Mouse (Mus musculus) embryonic facial prominence, embryonic 12.5 days (tissue): ENCODE measurements around the gene Mgll. TPM values are rescaled to one million over a fixed set of nuclear protein-coding genes. Genes with fewer than 3 reads are reported as not detected.
A peak's percentile ranks its signal among the peaks of the same experiment; 100 is the strongest.

ENCODE experiments used
- ATAC-seq: fragments of 200-750 bp; cut with Nextera tagmentation; 2 replicates; pipeline ENCODE4 v1.8.0; 2017; ENCODE audit not compliant: insufficient number of reproducible peaks, insufficient read depth, low FRiP score, low TSS enrichment
- H3K27ac ChIP-seq: fragments of 300-500 bp; sonication (generic); 2 replicates; pipeline ENCODE4 v1.5.1; 2016; ENCODE audit warnings: mild to moderate bottlenecking
- H3K27me3 ChIP-seq: fragments of 300-500 bp; sonication (generic); 2 replicates; pipeline ENCODE4 v1.6.1; 2016; ENCODE audit warnings: mild to moderate bottlenecking, moderate library complexity
- H3K36me3 ChIP-seq: fragments of 300-500 bp; sonication (generic); 2 replicates; pipeline ENCODE4 v1.6.1; 2016; ENCODE audit warnings: mild to moderate bottlenecking
- H3K4me1 ChIP-seq: fragments of 300-500 bp; sonication (generic); 2 replicates; pipeline ENCODE4 v1.6.1; 2016
- H3K4me2 ChIP-seq: fragments of 300-500 bp; sonication (generic); replicated peaks from 2 replicates; pipeline ENCODE4 v1.6.1; 2016; ENCODE audit warnings: mild to moderate bottlenecking, moderate library complexity
- H3K4me3 ChIP-seq: fragments of 300-500 bp; sonication (generic); 2 replicates; pipeline ENCODE4 v1.5.1; 2016; ENCODE audit warnings: mild to moderate bottlenecking
- H3K9ac ChIP-seq: fragments of 300-500 bp; sonication (generic); 2 replicates; pipeline ENCODE4 v1.6.1; 2016; ENCODE audit warnings: mild to moderate bottlenecking, moderate library complexity
- H3K9me3 ChIP-seq: fragments of 300-500 bp; sonication (generic); 2 replicates; pipeline ENCODE4 v1.6.1; 2016; ENCODE audit warnings: mild to moderate bottlenecking, moderate library complexity
- WGBS: fragments of 180-500 bp; shearing (Covaris S2); methylation state at CpG from one replicate; pipeline ENCODE4 v1.1.7; 2016; 5-methylcytosine and 5-hydroxymethylcytosine counted together
- polyA plus RNA-seq: library from polyadenylated mRNA; unstranded; fragments of >200 nt; fragmentation: Nextera tagmentation; extraction: Ambion mirVana; gene quantifications from 2 replicates; pipeline ENCODE4 v1.2.1, GENCODE M21; 2016

Gene Mgll
- 8.0 and 8.4 TPM in 2 replicates for polyA plus RNA-seq

- Histone ChIP-seq H3K9ac (peak within 1 kb of the TSS; percentile 61), H3K27me3 (peaks cover 16% of the 10 kb centered on the region), H3K4me3 (peak within 1 kb of the TSS; percentile 77), H3K27ac (no peak within 1 kb of the TSS), H3K36me3 (no peaks in the 10 kb centered on the region), H3K4me1 (0 out of 2 replicates have a peak, but pooled peaks cover 3% of the 10 kb centered on the region), H3K9me3 (no peaks in the 10 kb centered on the region), H3K4me2 (peak within 1 kb of the TSS; percentile 96)
- WGBS: under 1% methylated on average over 105 of the region's 105 CpGs
- peak; percentile 75 for ATAC-seq
These were observed at the start of gene Mgll for GRCm38 (mm10) chr6:88724313-88725195. Mgll (plus strand) TSS chr6:88724412.

- Histone ChIP-seq H3K36me3 (no peaks in the 10 kb centered on the region), H3K27ac (no peak overlapping the region)
These were observed 48.4 kb upstream of the Mgll start for GRCm38 (mm10) chr6:88675815-88676214.

DNA sequence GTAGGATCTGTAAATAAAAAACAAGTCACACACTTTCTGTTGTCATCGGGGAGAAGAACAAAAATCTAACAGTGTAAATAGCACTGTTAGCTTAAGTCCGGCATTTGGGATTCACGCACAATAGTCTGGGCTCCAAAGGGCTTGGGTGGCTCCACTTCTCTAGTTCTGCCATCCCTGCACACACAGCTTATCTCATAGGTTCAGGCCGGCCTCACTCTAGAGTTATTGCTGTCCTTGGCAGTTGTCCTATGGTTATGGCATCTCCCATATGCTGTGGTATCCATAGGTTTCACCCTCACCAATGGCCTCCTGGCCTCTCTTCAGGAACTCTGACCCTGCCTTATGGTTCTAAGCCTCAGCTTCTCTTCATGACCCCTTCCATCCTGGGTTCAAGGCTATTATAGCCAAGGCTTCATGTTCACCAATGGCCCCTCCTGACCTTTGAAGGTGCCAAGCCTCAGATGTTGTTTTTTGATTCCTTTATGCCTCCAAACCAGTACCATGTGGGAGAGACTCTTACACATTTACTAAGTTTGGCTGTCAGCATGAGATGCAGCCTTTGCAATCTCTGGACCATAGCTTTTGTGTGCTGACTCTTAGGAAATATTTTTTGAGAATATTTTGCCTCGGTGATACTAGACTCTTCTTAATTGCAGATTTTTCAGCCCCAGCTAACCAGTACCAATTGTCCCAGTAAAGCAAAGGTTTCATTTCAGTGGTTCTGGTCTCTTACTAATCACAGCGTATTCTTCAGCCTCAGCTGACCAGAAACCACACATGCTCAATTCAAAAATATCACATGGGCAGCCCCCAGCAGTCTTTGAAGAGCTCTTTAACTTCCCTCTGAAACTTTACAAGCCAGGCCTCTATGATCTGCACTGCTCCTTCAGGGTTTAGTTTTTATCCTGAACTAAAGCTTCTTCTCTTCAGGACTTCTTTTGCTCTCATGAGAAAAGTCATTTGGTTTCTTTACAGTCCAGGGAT, 47.2 kb upstream of the Mgll start:
- H3K27ac ChIP-seq: no peak overlapping the region
- 81% methylated on average over 6 of the region's 6 CpGs for WGBS
- no peak overlapping the region for H3K9ac ChIP-seq
- H3K4me1 ChIP-seq: no peaks in the 10 kb centered on the region
- H3K9me3 ChIP-seq: no peaks in the 10 kb centered on the region
- H3K4me3 ChIP-seq: no peak overlapping the region
- H3K36me3 ChIP-seq: no peaks in the 10 kb centered on the region
- H3K27me3 ChIP-seq: no peaks in the 10 kb centered on the region
- no peak for ATAC-seq
- H3K4me2 ChIP-seq: no peak overlapping the region

More at GRCm38 (mm10) chr6:88675815-88676214, 48.4 kb upstream of the Mgll start:
- H3K4me3 ChIP-seq: no peak overlapping the region
- ATAC-seq: no peak
- no peak overlapping the region for H3K4me2 ChIP-seq
- WGBS: 83% methylated on average over 2 of the region's 2 CpGs
- H3K9me3 ChIP-seq: no peaks in the 10 kb centered on the region
- H3K27me3 ChIP-seq: no peaks in the 10 kb centered on the region
- H3K4me1 ChIP-seq: no peaks in the 10 kb centered on the region
- H3K9ac ChIP-seq: no peak overlapping the region

- 63% methylated on average over 2 of the region's 2 CpGs for WGBS
- no peak overlapping the region for H3K4me2 ChIP-seq
These were observed 46.5 kb upstream of the Mgll start for GRCm38 (mm10) chr6:88677738-88678137.

DNA sequence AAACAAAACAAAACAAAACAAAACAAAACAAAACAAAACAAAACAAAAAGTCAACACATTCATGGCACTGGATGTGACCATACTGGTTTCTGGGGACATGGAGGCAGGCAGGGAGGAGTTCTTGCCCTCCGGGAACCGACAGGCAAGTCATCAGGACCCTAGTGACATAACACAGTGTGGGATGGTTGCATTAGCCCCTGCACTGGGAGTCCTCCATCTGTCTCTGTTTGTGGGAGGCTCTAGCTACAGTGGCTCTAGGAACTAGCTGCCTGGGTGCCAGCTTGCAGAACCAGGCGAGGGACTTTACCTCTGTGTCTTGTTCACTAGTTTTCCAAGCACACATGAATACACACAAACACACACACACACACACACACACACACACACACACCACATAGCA, 43.2 kb upstream of the Mgll start:
- ATAC-seq: no peak
- Histone ChIP-seq H3K27me3 (no peaks in the 10 kb centered on the region), H3K4me3 (no peak overlapping the region), H3K9ac (no peak overlapping the region), H3K4me2 (no peak overlapping the region), H3K27ac (no peak overlapping the region), H3K9me3 (no peaks in the 10 kb centered on the region), H3K36me3 (no peaks in the 10 kb centered on the region), H3K4me1 (no peaks in the 10 kb centered on the region)
- 87% methylated on average over 3 of the region's 3 CpGs for WGBS

More at GRCm38 (mm10) chr6:88677738-88678137, 46.5 kb upstream of the Mgll start:
- ATAC-seq: no peak
- Histone ChIP-seq H3K27me3 (no peaks in the 10 kb centered on the region), H3K9ac (no peak overlapping the region), H3K4me1 (no peaks in the 10 kb centered on the region), H3K36me3 (no peaks in the 10 kb centered on the region), H3K4me3 (no peak overlapping the region), H3K27ac (no peak overlapping the region), H3K9me3 (no peaks in the 10 kb centered on the region)

GRCm38 (mm10) chr6:88683380-88684053, 40.7 kb upstream of the Mgll start:
- H3K4me2 ChIP-seq: no peak overlapping the region
- ATAC-seq: no peak
- H3K9ac ChIP-seq: no peak overlapping the region
- no peaks in the 10 kb centered on the region for H3K27me3 ChIP-seq
- H3K36me3 ChIP-seq: no peaks in the 10 kb centered on the region
- H3K4me1 ChIP-seq: no peaks in the 10 kb centered on the region
- H3K27ac ChIP-seq: no peak overlapping the region
- H3K9me3 ChIP-seq: no peaks in the 10 kb centered on the region
- 63% methylated on average over 7 of the region's 7 CpGs for WGBS
- no peak overlapping the region for H3K4me3 ChIP-seq

GRCm38 (mm10) chr6:88688171-88688570, 36.0 kb upstream of the Mgll start:
- Histone ChIP-seq H3K27ac (no peak overlapping the region), H3K36me3 (no peaks in the 10 kb centered on the region), H3K4me1 (no peaks in the 10 kb centered on the region), H3K27me3 (no peaks in the 10 kb centered on the region), H3K4me2 (no peak overlapping the region), H3K4me3 (no peak overlapping the region), H3K9me3 (no peaks in the 10 kb centered on the region), H3K9ac (no peak overlapping the region)
- ATAC-seq: no peak
- WGBS: 85% methylated on average over 11 of the region's 11 CpGs

DNA sequence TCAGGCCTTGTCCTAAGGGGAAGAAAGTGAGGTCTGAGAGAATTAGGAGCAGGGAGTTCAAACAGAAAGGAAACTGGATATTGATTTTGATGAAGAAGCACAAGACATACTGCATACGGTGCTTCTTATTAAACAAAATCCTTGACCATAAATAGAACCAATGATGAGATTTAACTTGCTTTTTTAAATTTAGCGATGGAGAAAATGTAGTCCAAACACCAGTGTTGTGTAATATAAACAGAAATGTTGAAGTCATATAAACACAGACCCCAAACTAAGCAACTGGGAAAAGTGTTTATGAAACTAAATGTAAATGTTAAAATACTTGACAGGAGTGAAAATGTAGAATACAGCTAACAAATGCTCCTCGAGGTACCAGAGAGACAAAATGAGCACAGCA, 35.5 kb upstream of the Mgll start:
- no peaks in the 10 kb centered on the region for H3K27me3 ChIP-seq
- 67% methylated on average over 3 of the region's 3 CpGs for WGBS
- no peak for ATAC-seq
- no peak overlapping the region for H3K9ac ChIP-seq
- no peaks in the 10 kb centered on the region for H3K4me1 ChIP-seq
- no peak overlapping the region for H3K27ac ChIP-seq
- no peak overlapping the region for H3K4me2 ChIP-seq
- H3K9me3 ChIP-seq: no peaks in the 10 kb centered on the region
- no peaks in the 10 kb centered on the region for H3K36me3 ChIP-seq
- H3K4me3 ChIP-seq: no peak overlapping the region

DNA sequence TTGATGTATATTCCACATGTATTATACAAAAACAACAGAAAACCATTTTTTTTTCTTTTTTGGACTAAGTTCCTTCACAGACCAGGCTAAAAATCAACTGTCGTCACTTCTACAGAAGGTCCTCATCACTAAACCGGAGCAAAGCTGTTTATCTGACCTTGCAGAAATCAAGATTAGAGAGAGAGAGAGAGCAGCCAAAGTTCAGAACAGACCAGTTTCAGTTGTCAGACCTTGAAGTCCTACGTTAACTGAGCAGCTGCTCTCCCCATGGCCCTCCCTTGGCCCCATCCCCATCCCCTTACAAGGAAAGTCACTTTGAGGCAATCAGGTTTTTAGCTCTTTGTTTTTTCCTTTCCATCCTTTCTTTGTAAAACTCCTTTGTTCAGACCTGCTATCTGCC, 34.0 kb upstream of the Mgll start:
- no peaks in the 10 kb centered on the region for H3K4me1 ChIP-seq
- no peak for ATAC-seq
- H3K27ac ChIP-seq: no peak overlapping the region
- H3K9ac ChIP-seq: no peak overlapping the region
- H3K36me3 ChIP-seq: no peaks in the 10 kb centered on the region
- no peak overlapping the region for H3K4me3 ChIP-seq
- H3K4me2 ChIP-seq: no peak overlapping the region
- 63% methylated on average over 3 of the region's 3 CpGs for WGBS
- no peaks in the 10 kb centered on the region for H3K27me3 ChIP-seq
- no peaks in the 10 kb centered on the region for H3K9me3 ChIP-seq

DNA sequence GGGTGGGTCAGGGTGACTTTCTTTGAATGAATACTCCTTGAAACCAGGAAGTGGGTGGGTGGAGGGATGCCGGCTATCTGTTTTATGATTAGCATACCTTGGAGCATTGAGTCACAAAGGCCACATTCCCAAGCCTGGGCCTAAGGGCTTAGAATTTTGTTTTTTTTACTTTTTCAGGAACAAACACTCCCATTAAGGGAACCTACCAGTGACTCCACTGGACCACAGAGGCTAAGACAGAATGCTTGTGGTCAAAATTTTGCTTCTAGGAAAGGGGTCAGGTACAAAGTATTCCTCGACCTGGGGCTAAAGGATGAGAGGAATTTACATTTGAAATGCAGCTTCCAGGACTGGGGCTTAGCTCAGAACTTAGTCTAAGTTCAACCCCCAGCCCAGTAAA, 32.9 kb upstream of the Mgll start:
- ATAC-seq: no peak
- Histone ChIP-seq H3K27me3 (no peaks in the 10 kb centered on the region), H3K9ac (no peak overlapping the region), H3K4me2 (no peak overlapping the region), H3K4me1 (no peaks in the 10 kb centered on the region), H3K9me3 (no peaks in the 10 kb centered on the region), H3K27ac (no peak overlapping the region), H3K36me3 (no peaks in the 10 kb centered on the region), H3K4me3 (no peak overlapping the region)
- WGBS: 74% methylated on average over 2 of the region's 2 CpGs

DNA sequence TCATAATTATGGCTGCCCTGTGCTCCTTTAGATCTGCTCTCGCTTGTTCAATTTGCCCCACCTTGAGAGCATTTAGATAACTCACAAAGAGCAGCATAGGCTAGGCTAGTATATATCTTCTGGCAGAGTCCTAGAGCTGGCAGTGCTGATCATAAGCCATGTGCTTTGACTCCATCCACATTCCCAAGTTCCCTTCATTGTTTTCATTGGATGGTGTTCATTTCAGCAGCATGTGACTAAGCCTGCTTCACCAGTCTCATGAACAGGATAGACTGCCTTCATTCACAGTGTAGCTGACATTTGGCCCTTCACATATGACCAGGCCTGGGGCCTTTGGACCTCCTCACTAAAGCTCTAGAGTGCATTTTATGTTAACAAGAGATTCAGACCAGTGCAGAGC, 21.3 kb upstream of the Mgll start:
- Histone ChIP-seq H3K4me2 (no peak overlapping the region), H3K4me1 (no peaks in the 10 kb centered on the region), H3K9me3 (no peaks in the 10 kb centered on the region), H3K4me3 (no peak overlapping the region), H3K27me3 (no peaks in the 10 kb centered on the region), H3K9ac (no peak overlapping the region), H3K27ac (no peak overlapping the region), H3K36me3 (no peaks in the 10 kb centered on the region)
- no peak for ATAC-seq
- 89% methylated on average over 1 of the region's 1 CpGs for WGBS
